Mouse (Mus musculus) limb, embryonic 13.5 days (tissue): Measurements from ENCODE around the gene Trp53inp2. TPM values are rescaled to one million over a fixed set of nuclear protein-coding genes. Genes with fewer than 3 reads are reported as not detected.
A peak's percentile ranks its signal among the peaks of the same experiment; 100 is the strongest.

ENCODE experiments used
- ATAC-seq: fragments of 200-750 bp; cut with Nextera tagmentation; 2 replicates; pipeline ENCODE4 v1.8.0; 2017; ENCODE audit warnings: low read depth, moderate number of reproducible peaks, moderate TSS enrichment; ENCODE audit not compliant: low FRiP score
- H3K27ac ChIP-seq: fragments of 300-500 bp; sonication (generic); 2 replicates; pipeline ENCODE4 v1.5.1; 2015; ENCODE audit warnings: inconsistent platforms, mild to moderate bottlenecking, moderate library complexity
- H3K27me3 ChIP-seq: fragments of 300-500 bp; sonication (generic); 2 replicates; pipeline ENCODE4 v1.6.1; 2015; ENCODE audit warnings: mild to moderate bottlenecking, inconsistent platforms
- H3K36me3 ChIP-seq: fragments of 300-500 bp; sonication (generic); 2 replicates; pipeline ENCODE4 v1.6.1; 2015; ENCODE audit warnings: inconsistent platforms, mild to moderate bottlenecking, moderate library complexity
- H3K4me1 ChIP-seq: fragments of 300-500 bp; sonication (generic); 2 replicates; pipeline ENCODE4 v1.6.1; 2015; ENCODE audit warnings: inconsistent platforms
- H3K4me2 ChIP-seq: fragments of 300-500 bp; sonication (generic); replicated peaks from 2 replicates; pipeline ENCODE4 v1.6.1; 2015; ENCODE audit warnings: inconsistent platforms, mild to moderate bottlenecking, moderate library complexity
- H3K4me3 ChIP-seq: fragments of 300-500 bp; sonication (generic); 2 replicates; pipeline ENCODE4 v1.5.1; 2015; ENCODE audit warnings: moderate library complexity, mild to moderate bottlenecking, inconsistent platforms
- H3K9ac ChIP-seq: fragments of 300-500 bp; sonication (generic); 2 replicates; pipeline ENCODE4 v1.6.1; 2015; ENCODE audit warnings: mild to moderate bottlenecking, inconsistent platforms
- H3K9me3 ChIP-seq: fragments of 300-500 bp; sonication (generic); 2 replicates; pipeline ENCODE4 v1.6.1; 2016; ENCODE audit warnings: inconsistent platforms
- WGBS: fragments of 180-500 bp; shearing (Covaris S2); methylation state at CpG from one replicate; pipeline ENCODE4 v1.1.7; 2015; 5-methylcytosine and 5-hydroxymethylcytosine counted together
- polyA plus RNA-seq: library from polyadenylated mRNA; unstranded; fragments of >200 nt; fragmentation: Nextera tagmentation; extraction: Ambion mirVana; gene quantifications from 2 replicates; pipeline ENCODE4 v1.2.1, GENCODE M21; 2015

The Trp53inp2 gene
- polyA plus RNA-seq, 1 experiment from 2014 or later = 20.9 TPM

DNA sequence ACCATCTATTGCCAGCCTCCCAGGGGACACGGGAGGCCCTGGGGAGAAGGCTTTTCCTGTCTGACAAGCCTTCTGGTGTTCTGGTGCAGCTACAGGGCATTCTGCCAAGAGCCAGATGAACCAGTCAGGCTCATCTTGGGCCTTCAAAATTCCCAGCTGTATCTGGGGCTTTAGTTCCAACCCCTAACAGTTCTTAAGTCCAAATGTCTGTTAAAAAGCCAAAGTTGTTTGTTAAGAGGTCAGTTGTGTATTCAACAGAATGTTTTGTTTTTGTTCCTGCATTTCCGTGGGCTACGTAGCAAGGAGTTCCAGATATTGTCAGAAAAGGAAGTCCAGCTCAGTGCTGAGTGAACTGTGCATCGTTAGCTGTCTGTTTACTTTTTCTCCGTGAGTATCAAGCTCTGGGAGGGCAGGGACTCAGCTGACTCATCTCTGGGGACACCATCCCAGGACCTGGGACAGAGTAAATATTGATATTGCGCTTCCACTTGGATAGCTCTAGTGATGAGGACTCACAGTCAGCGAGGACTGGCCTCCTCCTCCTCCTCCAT, 11.5 kb upstream of the Trp53inp2 start:
- Histone ChIP-seq H3K27ac (no peak overlapping the region), H3K9me3 (no peaks in the 10 kb centered on the region), H3K4me3 (no peak overlapping the region), H3K4me1 (no peaks in the 10 kb centered on the region), H3K9ac (no peak overlapping the region), H3K36me3 (no peaks in the 10 kb centered on the region), H3K27me3 (no peaks in the 10 kb centered on the region), H3K4me2 (no peak overlapping the region)
- 65% methylated on average over 7 of the region's 7 CpGs for WGBS
- ATAC-seq = no peak

DNA sequence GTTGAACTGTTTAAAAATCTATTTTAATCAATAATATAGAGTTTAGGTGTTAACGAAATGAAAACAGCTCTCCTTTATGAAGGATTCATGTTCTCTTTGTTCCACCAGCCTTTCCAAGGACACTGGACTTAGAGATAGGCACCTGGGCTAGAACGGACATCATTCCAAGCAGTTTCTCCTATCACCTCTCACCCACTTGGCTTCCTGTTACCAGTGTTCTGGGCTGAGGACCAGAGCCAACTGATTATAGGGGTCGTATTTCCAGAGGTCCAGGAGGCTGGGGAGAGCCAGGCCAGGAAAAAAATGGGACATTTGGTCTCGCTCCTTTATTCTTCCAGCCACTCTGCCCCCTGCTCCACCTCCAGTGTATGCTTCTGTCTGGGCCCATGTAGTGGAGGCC, 8.4 kb upstream of the Trp53inp2 start:
- Histone ChIP-seq H3K27ac (no peak overlapping the region), H3K4me2 (no peak overlapping the region), H3K9me3 (no peaks in the 10 kb centered on the region), H3K27me3 (no peaks in the 10 kb centered on the region), H3K4me1 (no peaks in the 10 kb centered on the region), H3K4me3 (no peak overlapping the region), H3K36me3 (no peaks in the 10 kb centered on the region), H3K9ac (no peak overlapping the region)
- WGBS = 51% methylated on average over 4 of the region's 4 CpGs
- no peak for ATAC-seq

DNA sequence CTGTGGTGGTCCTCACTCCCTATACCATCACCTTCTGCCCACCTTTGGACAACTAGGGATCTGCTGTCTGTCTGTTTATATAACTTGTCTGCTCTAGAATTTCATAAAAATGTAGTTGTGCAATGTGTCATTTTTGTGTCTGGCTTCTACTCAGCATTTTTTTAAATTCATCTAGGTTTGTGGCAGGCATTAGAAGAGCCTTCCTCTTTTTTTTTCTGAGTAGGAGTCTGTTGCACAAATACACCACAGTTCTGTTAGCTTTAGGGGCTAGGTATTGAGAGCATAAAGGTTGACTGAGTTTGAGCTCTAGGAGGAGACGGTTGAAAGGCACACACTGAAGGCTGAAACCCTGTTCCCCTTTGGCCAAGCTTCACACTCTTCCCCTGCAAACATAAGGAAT, 7.6 kb upstream of the Trp53inp2 start:
- Histone ChIP-seq H3K9ac (no peak overlapping the region), H3K27ac (no peak overlapping the region), H3K4me1 (no peaks in the 10 kb centered on the region), H3K9me3 (no peaks in the 10 kb centered on the region), H3K4me2 (no peak overlapping the region), H3K27me3 (no peaks in the 10 kb centered on the region), H3K4me3 (no peak overlapping the region), H3K36me3 (no peaks in the 10 kb centered on the region)
- ATAC-seq = no peak
- 70% methylated on average over 1 of the region's 1 CpGs for WGBS

DNA sequence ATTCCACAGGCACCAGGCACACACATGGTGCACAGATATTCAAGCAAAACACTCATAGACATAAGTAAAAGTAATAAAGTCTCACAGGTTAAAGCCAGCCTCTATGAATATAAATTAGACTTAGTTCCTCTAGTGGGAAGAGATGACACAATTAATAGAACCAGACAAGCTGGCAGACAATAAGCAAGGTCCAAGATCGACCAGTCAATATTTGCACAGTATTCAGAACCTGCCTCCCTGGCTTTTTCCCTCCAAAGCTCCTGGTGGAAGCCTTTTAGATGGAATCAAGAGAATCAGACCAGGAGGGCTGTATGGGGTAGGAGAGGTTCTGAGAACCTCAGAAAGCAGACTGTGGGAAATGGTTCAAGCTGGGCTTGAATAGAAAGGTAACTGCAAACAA, 7.0 kb upstream of the Trp53inp2 start:
- no peak overlapping the region for H3K4me2 ChIP-seq
- no peak overlapping the region for H3K9ac ChIP-seq
- H3K27ac ChIP-seq = no peak overlapping the region
- H3K9me3 ChIP-seq = no peaks in the 10 kb centered on the region
- ATAC-seq = no peak
- no peak overlapping the region for H3K4me3 ChIP-seq
- 73% methylated on average over 1 of the region's 1 CpGs for WGBS
- no peaks in the 10 kb centered on the region for H3K27me3 ChIP-seq
- H3K36me3 ChIP-seq = no peaks in the 10 kb centered on the region
- no peaks in the 10 kb centered on the region for H3K4me1 ChIP-seq

DNA sequence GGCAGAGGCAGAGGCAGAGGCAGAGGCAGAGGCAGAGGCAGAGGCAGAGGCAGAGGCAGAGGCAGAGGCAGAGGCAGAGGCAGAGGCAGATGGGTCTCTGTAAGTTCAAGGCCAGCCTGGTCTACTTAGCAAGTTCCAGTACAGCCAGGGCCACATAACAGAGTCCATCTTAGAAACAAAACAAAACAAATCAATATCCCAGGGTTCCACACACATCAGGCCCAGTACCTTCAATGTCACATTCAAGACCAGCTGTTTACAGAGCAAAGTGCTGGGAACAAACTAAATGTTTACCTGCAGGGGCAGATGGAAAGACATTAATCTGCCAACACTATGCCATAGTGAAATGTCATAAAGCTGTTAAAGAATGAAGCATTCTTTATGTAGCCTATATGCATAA, 6.3 kb upstream of the Trp53inp2 start:
- Histone ChIP-seq H3K36me3 (no peaks in the 10 kb centered on the region), H3K4me1 (no peaks in the 10 kb centered on the region), H3K9me3 (no peaks in the 10 kb centered on the region), H3K4me2 (no peak overlapping the region), H3K27me3 (no peaks in the 10 kb centered on the region; the same call in 1 of the 2 replicates), H3K4me3 (no peak overlapping the region), H3K27ac (no peak overlapping the region), H3K9ac (no peak overlapping the region)
- ATAC-seq = no peak

DNA sequence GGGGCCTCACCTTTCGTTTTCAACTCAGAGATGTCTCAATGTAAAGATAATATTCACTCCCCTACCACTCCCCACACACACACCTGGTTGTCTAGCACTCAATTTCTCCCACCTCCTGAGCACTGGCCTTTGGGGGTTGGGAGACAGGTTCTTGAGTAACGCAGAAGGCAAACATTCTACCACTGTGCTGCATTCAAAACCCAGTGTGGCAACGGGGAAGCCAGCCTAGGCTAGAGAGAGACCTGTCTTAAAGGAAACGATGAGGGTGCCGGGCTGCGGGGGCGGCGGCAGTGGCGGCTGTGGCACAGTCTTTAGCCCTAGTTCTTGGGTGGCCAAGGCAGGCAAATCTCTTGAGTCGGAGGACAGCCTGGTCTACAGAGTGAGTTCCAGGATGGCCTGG, 4.7 kb upstream of the Trp53inp2 start:
- H3K27ac ChIP-seq = no peak overlapping the region
- H3K27me3 ChIP-seq = peaks cover 9% of the 10 kb centered on the region
- no peak overlapping the region for H3K4me2 ChIP-seq
- no peak overlapping the region for H3K9ac ChIP-seq
- H3K4me3 ChIP-seq = no peak overlapping the region
- 77% methylated on average over 10 of the region's 10 CpGs for WGBS
- H3K36me3 ChIP-seq = no peaks in the 10 kb centered on the region
- H3K4me1 ChIP-seq = peaks cover 5% of the 10 kb centered on the region
- ATAC-seq = no peak
- no peaks in the 10 kb centered on the region for H3K9me3 ChIP-seq

DNA sequence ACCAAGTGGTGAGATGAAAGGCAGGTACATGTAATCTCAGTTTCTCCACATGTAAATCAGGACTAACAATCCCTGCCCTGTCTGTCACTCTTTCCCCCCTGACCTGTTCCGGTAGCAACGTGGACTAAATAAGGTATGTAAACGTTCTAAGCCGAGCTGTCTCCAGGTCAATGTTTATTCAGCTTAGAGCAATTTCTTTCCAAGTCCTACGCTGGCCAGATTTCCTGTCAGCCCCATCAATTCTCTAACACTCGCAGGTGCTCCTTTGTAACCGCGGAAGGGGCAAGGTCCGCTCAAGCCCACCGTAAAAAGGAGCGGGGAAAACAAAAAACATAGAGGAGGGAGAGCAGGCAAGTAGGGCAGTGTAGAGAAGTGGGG, 190 bp downstream of the Trp53inp2 start:
- Histone ChIP-seq H3K36me3 (peaks cover 5% of the 10 kb centered on the region), H3K9me3 (no peaks in the 10 kb centered on the region), H3K4me1 (peaks cover 24% of the 10 kb centered on the region), H3K4me2 (peak overlapping the region; percentile 78), H3K4me3 (peak overlapping the region; percentile 83), H3K9ac (peak overlapping the region; percentile 90), H3K27me3 (peaks cover 9% of the 10 kb centered on the region), H3K27ac (no peak overlapping the region)
- ATAC-seq = no peak
- 3% methylated on average over 11 of the region's 11 CpGs for WGBS

DNA sequence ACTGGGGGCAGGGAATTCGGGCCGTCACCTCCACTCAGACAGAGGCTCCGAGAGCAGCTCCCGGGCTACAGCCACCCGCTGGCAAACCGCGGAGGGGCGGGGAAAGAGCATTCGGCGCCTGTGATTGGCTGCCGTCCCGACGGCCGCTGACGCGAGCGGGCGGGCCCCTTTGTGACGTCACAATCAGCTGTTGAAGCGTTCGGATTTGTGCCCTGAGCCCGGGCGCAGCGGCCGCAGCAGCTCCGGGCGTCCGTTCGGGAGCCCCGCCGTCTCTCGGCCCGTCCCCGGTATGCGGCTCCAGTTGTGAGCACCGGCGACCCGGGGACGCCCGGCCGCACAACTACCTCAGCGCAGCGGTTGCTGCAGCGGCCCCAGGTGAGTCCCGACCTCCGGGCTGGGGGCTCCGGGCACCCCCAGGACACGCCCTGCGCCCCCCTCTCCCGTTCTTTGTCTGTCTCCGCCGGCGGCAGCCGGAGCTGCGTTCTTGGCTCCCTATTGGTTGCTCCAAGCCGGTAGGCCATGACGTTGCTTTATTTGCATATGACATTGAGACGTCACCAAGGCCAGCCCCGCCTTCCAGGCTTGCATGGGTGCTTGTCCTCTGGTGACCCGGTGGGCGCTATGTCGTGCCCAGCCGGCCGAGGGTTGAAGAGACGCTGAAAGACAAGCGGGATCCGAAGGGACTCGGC, 928 bp downstream of the Trp53inp2 start:
- H3K36me3 ChIP-seq = peaks cover 11% of the 10 kb centered on the region
- peak overlapping the region; percentile 83 for H3K4me3 ChIP-seq
- under 1% methylated on average over 65 of the region's 68 CpGs for WGBS
- peaks cover 9% of the 10 kb centered on the region for H3K27me3 ChIP-seq
- H3K9me3 ChIP-seq = no peaks in the 10 kb centered on the region
- H3K4me2 ChIP-seq = peak overlapping the region; percentile 78
- peaks cover 32% of the 10 kb centered on the region for H3K4me1 ChIP-seq
- peak overlapping the region; percentile 96 for H3K27ac ChIP-seq
- peak; percentile 92 for ATAC-seq
- H3K9ac ChIP-seq = peak overlapping the region; percentile 90

DNA sequence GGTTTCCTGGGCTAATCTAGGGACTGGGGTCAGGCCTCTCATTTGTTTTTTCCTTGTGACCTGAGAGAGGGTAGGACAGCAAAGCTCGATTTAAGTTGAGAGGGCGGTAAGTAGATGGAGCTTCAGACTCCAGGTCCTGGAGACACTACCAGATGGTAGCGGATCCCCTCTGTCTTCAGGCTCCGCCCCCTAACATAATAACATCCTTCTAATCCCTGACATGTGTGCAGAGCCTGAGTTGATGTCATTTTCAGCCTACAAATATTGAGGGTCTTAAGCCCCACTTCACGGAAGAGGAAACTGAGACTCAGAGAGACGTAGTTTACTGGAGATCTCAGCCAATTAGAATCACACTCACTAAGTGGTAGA, 1.5 kb downstream of the Trp53inp2 start:
- H3K4me2 ChIP-seq = peak overlapping the region; percentile 78
- peaks cover 32% of the 10 kb centered on the region for H3K4me1 ChIP-seq
- ATAC-seq = peak; percentile 17
- peak overlapping the region; percentile 83 for H3K4me3 ChIP-seq
- peak overlapping the region; percentile 90 for H3K9ac ChIP-seq
- peaks cover 16% of the 10 kb centered on the region for H3K36me3 ChIP-seq
- 0 out of 2 replicates have a peak overlapping the region, but pooled peaks have one; percentile 96 for H3K27ac ChIP-seq
- H3K27me3 ChIP-seq = peaks cover 9% of the 10 kb centered on the region
- WGBS = 19% methylated on average over 6 of the region's 6 CpGs
- H3K9me3 ChIP-seq = no peaks in the 10 kb centered on the region

DNA sequence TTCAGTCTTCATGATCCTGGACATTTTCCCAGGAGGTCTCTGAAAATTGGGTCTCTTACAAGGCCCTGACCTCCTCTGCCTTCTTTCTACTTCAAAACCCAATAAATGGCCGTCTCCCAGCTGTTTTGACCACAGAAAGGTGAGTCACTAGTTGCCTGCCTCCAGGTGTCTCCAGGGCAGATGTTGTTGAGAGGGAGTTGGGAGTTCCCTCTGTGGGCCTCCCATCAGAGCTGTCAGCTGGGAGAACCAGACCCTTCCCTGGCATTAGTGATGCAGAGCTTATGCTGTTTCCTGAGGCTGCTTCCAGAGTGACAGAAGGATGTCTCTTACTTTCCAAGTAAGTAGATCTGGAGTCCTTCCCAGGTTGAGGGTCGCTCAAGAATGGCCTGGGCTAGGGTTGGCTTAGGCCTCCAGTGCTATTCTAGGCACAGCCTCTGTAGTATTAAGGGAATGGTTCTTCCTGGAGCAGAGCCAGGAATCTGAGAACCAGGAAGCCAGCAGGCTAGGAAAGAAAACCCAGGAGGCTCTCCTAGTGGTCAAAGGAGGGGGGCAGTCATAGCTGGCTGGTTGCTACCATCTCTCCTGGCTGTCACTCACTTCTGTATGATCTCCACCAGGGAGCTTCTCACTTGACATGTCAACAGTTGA, 2.1 kb downstream of the Trp53inp2 start:
- WGBS = 80% methylated on average over 2 of the region's 2 CpGs
- H3K9me3 ChIP-seq = no peaks in the 10 kb centered on the region

DNA sequence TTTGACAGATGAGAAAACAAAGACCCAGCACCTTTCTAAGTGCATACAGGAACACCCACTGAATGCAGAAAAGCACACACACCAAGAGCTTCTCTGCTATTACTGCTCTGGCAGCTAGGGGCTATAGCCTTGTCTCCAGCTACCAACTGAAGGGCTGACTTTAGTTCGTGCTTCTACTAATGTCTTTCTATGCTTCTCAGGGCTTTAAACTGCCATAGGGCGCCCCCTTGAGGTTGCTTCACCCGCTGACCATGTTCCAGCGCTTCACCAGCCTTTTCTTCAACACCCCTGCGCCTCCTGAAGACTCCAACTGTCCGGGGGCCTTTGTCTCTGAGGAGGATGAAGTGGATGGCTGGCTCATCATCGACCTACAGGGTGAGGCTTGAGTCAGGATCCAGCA, 4.2 kb downstream of the Trp53inp2 start:
- H3K36me3 ChIP-seq = peaks cover 42% of the 10 kb centered on the region
- no peak overlapping the region for H3K4me2 ChIP-seq
- peaks cover 4% of the 10 kb centered on the region for H3K27me3 ChIP-seq
- ATAC-seq = no peak
- no peak overlapping the region for H3K4me3 ChIP-seq
- no peak overlapping the region for H3K9ac ChIP-seq
- WGBS = 29% methylated on average over 7 of the region's 7 CpGs
- H3K9me3 ChIP-seq = no peaks in the 10 kb centered on the region
- H3K4me1 ChIP-seq = peaks cover 32% of the 10 kb centered on the region
- H3K27ac ChIP-seq = no peak overlapping the region

More for the DNA sequence above, 2.1 kb downstream of the Trp53inp2 start:
- Histone ChIP-seq H3K4me2 (peak overlapping the region; percentile 78), H3K27ac (0 out of 2 replicates have a peak overlapping the region, but pooled peaks have one; percentile 22), H3K36me3 (peaks cover 22% of the 10 kb centered on the region), H3K9ac (no peak overlapping the region), H3K27me3 (peaks cover 9% of the 10 kb centered on the region), H3K4me3 (peak overlapping the region; percentile 83), H3K4me1 (peaks cover 32% of the 10 kb centered on the region)
- ATAC-seq = no peak

DNA sequence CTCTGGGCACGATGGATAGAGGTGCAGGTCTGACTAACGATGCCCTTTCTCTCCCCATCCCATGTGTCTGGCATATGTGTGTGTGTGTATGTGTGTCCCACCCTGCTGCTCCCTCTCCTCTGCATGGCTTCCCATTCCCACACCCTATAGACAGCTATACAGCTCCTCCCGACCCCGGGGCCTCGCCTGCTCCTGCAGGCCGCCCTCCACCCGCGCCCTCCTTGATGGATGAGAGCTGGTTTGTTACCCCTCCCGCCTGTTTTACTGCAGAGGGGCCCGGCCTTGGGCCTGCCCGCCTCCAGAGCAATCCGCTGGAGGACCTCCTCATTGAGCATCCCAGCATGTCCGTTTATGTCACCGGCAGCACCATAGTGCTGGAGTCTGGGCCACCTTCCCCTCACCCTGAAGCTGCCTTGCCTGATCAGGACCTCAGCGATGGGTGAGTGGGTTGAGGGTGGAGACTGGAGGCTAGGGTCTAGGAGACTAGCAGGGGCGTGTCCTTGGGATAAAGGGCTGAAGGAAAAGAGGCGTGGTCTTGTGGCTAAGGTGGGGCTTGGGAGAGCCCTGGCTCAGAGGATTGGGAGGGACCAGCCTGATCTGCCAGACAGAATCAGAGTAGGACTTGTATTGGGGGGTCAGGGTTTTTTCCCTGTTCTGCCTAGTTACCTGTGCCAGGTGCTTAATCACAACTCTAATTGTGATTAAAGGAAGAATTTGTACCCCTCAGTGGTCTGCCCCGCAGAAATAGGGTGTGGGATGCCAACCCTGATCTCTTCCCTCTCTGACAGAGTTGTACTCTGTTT, 5.1 kb downstream of the Trp53inp2 start:
- WGBS = 43% methylated on average over 18 of the region's 18 CpGs
- no peak overlapping the region for H3K4me3 ChIP-seq
- peaks cover 45% of the 10 kb centered on the region for H3K36me3 ChIP-seq
- H3K4me2 ChIP-seq = no peak overlapping the region
- no peak for ATAC-seq
- H3K27me3 ChIP-seq = no peaks in the 10 kb centered on the region
- peaks cover 29% of the 10 kb centered on the region for H3K4me1 ChIP-seq
- H3K9me3 ChIP-seq = no peaks in the 10 kb centered on the region
- H3K27ac ChIP-seq = no peak overlapping the region
- H3K9ac ChIP-seq = peak overlapping the region; percentile 39; the same call in 1 of the 2 replicates
